Mouse (Mus musculus): ENCODE data around the gene Rnf39. TPM values are rescaled to one million over a fixed set of nuclear protein-coding genes. Genes with fewer than 3 reads are reported as not detected.

Rnf39 gene
- total RNA-seq, 2 experiments from 2014 or later: not detected

- ATAC-seq (replicated peaks; ENCODE audit: poor library complexity, severe bottlenecking): no peak
Measured at GRCm38 (mm10) chr17:36931806-36932205, 10.9 kb upstream of the Rnf39 start.

DNA sequence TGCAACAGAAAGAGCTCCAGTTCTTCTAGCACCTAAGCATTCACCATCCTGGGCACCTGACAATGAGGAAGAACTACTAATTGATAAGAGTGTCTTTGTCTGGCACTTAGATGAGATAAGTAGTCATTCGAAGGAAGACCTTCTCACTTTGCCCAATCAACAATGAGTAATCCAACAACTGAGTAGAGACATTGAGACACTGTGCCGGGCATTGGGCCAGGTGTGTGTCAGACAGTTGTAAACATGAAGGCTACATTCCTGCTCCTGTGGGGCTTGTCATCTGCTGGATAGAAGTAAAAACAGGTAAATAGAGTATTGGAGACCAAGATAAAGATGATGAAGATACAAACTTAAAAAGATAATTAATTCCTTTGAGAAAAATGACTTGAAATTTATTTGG, 4.7 kb upstream of the Rnf39 start:
- ATAC-seq (replicated peaks; ENCODE audit: poor library complexity, severe bottlenecking): no peak

DNA sequence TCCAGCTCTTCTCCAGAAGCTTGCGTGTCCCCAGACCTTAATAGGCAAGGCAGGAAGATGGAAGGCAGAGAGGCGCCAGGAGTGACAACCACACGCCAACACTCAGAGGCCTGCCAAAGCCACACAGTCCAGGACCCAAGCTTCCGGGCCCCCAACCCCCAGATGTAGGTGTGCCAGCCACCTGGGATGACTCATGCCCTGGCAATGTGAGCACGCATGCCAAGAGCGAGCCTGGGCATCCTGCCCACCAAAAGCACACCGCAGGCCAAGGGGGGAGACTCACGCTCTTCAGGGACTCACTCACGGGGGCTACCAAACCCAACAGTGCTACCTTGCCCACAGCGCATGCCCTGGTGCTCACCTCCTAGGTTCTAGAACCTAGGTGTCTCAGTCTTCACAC, 327 bp upstream of the Rnf39 start:
- ATAC-seq (replicated peaks; ENCODE audit: poor library complexity, severe bottlenecking): peak; percentile 1; the same call in 1 of the 2 replicates

DNA sequence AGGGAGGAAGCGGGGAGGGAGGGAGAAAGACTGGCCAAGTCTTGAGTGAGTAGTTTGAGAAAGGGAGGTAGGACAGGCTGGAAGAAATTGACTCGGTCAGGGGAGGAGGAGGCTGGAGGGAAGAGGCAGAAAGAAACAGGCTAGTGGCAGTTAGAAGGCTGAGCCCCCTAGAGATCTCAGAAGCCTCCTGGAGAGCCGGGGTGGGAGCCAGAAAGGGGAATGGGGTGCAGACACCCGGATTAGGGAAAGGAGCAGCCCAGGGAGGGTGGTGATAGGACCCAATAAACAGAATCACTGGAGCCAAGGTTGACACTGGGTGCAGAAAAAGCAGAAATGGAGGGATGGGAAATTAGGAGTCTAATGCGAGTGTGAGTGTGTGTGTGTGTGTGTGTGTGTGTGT, 973 bp downstream of the Rnf39 start:
- no peak for ATAC-seq (replicated peaks; ENCODE audit: poor library complexity, severe bottlenecking)

- ATAC-seq (replicated peaks; ENCODE audit: poor library complexity, severe bottlenecking): no peak
Measured at GRCm38 (mm10) chr17:36944121-36944775, 1.5 kb downstream of the Rnf39 start.

GRCm38 (mm10) chr17:36947051-36947819, 4.5 kb downstream of the Rnf39 start:
- peak; percentile 17 for ATAC-seq (replicated peaks; ENCODE audit: poor library complexity, severe bottlenecking)

- no peak for ATAC-seq (replicated peaks; ENCODE audit: poor library complexity, severe bottlenecking)
Measured at GRCm38 (mm10) chr17:36948286-36948685, 5.6 kb downstream of the Rnf39 start.

GRCm38 (mm10) chr17:36949265-36949664, 6.5 kb downstream of the Rnf39 start:
- no peak for ATAC-seq (replicated peaks; ENCODE audit: poor library complexity, severe bottlenecking)

GRCm38 (mm10) chr17:36950981-36951947, 8.5 kb downstream of the Rnf39 start, which contains the start of gene Ppp1r11:
Gene Ppp1r11, minus strand, starts transcription at chr17:36951741.
- peak; percentile 93 for ATAC-seq (replicated peaks; ENCODE audit: poor library complexity, severe bottlenecking)

DNA sequence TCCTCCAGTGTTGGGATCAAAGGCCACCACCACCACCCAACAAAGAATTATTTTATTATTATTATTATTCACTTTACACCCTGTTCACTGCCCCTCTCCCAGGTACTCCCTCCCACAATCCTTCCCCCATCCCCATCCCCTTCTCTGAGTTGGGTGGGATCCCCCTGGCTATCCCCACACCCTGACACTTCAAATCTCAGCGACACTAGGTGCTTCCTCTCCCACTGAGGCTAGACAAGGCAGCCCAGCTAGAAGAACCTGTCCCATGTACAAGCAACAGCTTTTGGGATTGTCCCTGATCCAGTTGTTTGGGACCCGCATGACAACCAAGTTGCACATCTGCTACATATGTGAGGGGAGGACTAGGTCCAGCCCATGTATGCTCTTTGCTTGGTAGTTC, 9.9 kb downstream of the Rnf39 start:
- no peak for ATAC-seq (replicated peaks; ENCODE audit: poor library complexity, severe bottlenecking)

- no peak for ATAC-seq (replicated peaks; ENCODE audit: poor library complexity, severe bottlenecking)
Measured at GRCm38 (mm10) chr17:36953062-36953461, 10.3 kb downstream of the Rnf39 start.

- peak; percentile 99 for ATAC-seq (replicated peaks; ENCODE audit: poor library complexity, severe bottlenecking)
Measured at GRCm38 (mm10) chr17:36957999-36958743, 15.5 kb downstream of the Rnf39 start, which contains the start of the genes Znrd1 and Znrd1as. Gene Znrd1, minus strand, starts transcription at chr17:36958559. Gene Znrd1as, plus strand, starts transcription at chr17:36958592.

GRCm38 (mm10) chr17:36958884-36959283, 16.2 kb downstream of the Rnf39 start:
- ATAC-seq (replicated peaks; ENCODE audit: poor library complexity, severe bottlenecking): no peak

GRCm38 (mm10) chr17:36961125-36961524, 18.4 kb downstream of the Rnf39 start:
- ATAC-seq (replicated peaks; ENCODE audit: poor library complexity, severe bottlenecking): no peak

GRCm38 (mm10) chr17:36966875-36967274, 24.2 kb downstream of the Rnf39 start:
- peak; percentile 54 for ATAC-seq (replicated peaks; ENCODE audit: poor library complexity, severe bottlenecking)

GRCm38 (mm10) chr17:36970316-36970890, 27.7 kb downstream of the Rnf39 start:
- peak; percentile 43 for ATAC-seq (replicated peaks; ENCODE audit: poor library complexity, severe bottlenecking)

GRCm38 (mm10) chr17:36971172-36971850, 28.6 kb downstream of the Rnf39 start:
- ATAC-seq (replicated peaks; ENCODE audit: poor library complexity, severe bottlenecking): peak; percentile 73

DNA sequence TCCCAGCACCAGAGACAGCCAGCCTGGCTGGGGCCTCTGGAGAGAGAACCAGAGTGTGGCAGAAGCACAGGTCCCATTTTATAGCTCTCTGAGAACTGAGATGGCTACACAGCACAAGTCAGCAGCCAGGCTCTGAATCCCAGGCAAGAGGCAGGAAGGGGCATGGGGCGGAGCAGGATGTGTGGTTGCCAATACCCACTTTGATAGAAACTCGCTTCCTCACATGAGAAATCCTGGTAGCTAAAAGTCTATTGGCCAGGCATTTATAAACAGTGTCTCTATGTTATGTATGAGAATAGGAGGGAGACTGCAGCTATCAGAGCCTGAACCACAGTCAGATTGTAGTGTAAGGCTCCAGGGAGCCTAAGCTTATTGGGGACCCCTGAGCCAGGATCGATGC, 30.1 kb downstream of the Rnf39 start:
- ATAC-seq (replicated peaks; ENCODE audit: poor library complexity, severe bottlenecking): peak; percentile 43

- no peak for ATAC-seq (replicated peaks; ENCODE audit: poor library complexity, severe bottlenecking)
Measured at GRCm38 (mm10) chr17:36973271-36973787, 30.6 kb downstream of the Rnf39 start.
